Mouse (Mus musculus): ENCODE results near the gene Gsdma2.
A peak's percentile ranks its signal among the peaks of the same experiment; 100 is the strongest.
"Not testable (repeated sequence)": the region's sequence is repeated elsewhere in the genome, so short reads cannot be mapped to it uniquely, and the experiment has no call there.

Gene Gsdma2

GRCm38 (mm10) chr11:98646459-98646858 is at the start of gene Gsdma2:
TSS of gene Gsdma2 (plus strand) at chr11:98646759.
- no peak for DNase-seq (ENCODE audit: low spot score in 2 of 2)

- DNase-seq (ENCODE audit: low spot score in 2 of 2), result peak; percentile 55 to 79
Measured at GRCm38 (mm10) chr11:98597363-98597762, 49.2 kb upstream of the Gsdma2 start.

- DNase-seq (ENCODE audit: low spot score in 2 of 2), result no peak
Measured at GRCm38 (mm10) chr11:98597991-98598390, 48.6 kb upstream of the Gsdma2 start, which contains the start of gene Lrrc3c. TSS of gene Lrrc3c (plus strand) at chr11:98598291.

- DNase-seq (ENCODE audit: low spot score in 2 of 2), result no peak
Measured at GRCm38 (mm10) chr11:98598851-98599290, 47.7 kb upstream of the Gsdma2 start.

- no peak for DNase-seq (ENCODE audit: low spot score in 2 of 2)
Measured at GRCm38 (mm10) chr11:98599291-98599690, 47.3 kb upstream of the Gsdma2 start.

DNA sequence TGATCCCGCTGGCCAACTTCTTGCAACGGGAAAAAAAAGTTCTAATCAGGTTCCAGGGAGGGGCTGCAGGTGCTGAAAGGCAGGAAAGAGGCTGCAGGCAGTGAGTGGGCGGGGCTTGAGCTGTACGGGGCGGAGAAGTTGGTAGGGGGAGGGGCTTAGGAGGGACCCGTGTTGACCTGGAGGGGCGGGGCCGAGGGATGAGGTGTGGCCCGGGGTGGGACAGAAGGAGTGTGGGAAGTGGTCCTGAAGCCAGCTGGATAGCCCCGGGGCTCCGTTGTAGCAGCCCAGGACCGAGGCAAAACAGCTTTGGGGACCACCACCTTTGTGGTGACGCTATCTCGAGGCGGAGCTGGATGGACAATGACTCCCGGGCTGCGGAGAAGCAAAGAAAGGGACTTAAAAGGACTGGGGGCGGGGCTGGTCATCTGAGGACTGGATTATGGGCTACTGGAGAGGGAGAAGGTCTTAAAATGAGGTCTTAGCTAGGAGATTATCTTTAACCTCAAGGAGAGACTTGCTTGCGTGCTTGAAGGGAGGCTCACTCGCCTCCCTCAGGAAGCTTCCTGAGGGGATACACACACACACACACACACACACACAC is 44.4 kb upstream of the Gsdma2 start:
- DNase-seq (ENCODE audit: low spot score in 2 of 2), result no peak

DNA sequence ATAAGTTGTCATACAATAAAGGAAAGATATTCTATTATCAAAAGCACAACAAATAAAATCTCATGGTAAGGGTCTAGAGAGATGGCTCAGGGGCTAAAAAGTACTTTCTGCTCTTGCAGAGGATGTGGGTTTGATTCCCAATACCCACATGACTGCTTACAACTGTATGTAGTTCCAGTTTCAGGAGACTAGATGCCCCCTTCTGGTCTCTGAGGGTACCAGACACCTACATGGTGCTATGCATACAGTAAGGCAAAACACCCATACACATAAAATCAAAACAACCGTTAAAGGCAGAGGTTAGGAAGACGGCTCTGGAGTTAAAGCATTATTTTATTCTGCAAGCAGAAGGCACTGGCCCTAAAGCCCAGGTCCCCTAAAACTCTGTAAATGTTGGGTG is 42.6 kb upstream of the Gsdma2 start:
- DNase-seq (ENCODE audit: low spot score in 2 of 2), result no peak

GRCm38 (mm10) chr11:98604911-98605310 is 41.6 kb upstream of the Gsdma2 start:
- DNase-seq (ENCODE audit: low spot score in 2 of 2), result not testable (repeated sequence)

- no peak for DNase-seq (ENCODE audit: low spot score in 2 of 2)
Measured at GRCm38 (mm10) chr11:98606763-98607162, 39.8 kb upstream of the Gsdma2 start.

- DNase-seq (ENCODE audit: low spot score in 2 of 2), result no peak
Measured at GRCm38 (mm10) chr11:98620791-98621190, 25.8 kb upstream of the Gsdma2 start.

GRCm38 (mm10) chr11:98623981-98624380 is 22.6 kb upstream of the Gsdma2 start:
- not testable (repeated sequence) for DNase-seq (ENCODE audit: low spot score in 2 of 2)

- DNase-seq (ENCODE audit: low spot score in 2 of 2), result not testable (repeated sequence)
Measured at GRCm38 (mm10) chr11:98624381-98624780, 22.2 kb upstream of the Gsdma2 start.

DNA sequence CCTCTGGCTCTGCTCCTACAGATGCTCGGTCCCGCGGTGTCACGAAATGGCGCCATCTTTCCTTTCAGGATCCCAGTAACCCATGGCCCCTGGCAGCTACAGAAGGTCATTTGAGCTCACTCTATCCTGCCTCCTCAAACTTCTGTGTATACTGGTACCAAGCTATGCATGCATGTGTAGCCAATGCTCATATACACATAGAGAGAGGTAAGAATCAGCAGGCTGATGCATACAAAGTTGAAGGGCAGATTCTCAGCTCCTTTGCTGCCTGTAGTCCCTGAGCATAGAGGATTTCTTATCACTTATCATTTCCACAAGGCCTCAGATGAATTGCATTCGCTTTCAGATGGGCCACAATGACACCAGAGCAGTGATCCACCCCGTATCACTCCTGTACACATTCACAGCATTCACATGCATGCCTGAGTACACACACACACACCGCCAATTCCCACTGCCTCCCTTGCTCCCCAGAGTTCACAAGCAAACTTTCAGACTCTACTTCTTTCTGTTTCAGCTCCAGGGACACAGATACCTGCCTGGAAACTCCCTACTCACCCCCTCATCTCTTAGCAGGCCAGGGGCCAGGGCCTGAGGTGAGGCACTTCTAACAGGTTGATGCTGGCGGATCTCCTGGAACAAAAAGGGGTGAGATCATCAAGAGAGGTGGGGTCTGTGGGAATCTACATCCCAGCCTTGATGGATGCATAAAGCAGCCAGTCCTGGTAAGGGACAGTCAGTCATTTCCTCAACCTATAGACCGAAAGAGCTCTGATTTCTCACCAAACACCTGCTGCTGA is 20.7 kb upstream of the Gsdma2 start, which contains the start of the genes Gm12355 and Gsdma3:
Gm12355 (minus strand) TSS at position 51 of the 800 bp plus-strand sequence.
Gsdma3 (plus strand) TSS at position 750 of the 800 bp plus-strand sequence.
- no peak for DNase-seq (ENCODE audit: low spot score in 2 of 2)

DNA sequence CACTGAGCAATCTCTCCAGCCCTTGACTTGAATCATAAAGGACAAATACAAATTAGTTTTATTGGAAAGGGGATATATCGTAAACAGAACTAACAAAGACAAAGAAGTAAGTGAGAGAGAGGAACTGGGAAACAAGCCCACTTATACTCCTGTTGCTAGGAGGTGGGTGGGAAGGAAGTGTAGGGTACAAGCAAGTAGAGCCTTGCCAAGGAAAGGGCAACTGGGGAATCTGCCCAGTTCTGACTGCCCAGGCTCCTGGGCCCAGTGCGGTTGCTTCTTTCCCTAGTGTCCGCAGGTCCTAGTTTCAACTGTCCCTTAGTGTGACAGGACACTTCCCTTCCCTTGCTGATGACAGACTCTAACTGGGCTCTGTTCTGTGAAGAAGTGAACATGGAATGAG is 17.9 kb upstream of the Gsdma2 start:
- DNase-seq (ENCODE audit: low spot score in 2 of 2), result no peak

GRCm38 (mm10) chr11:98630646-98631045 is 15.9 kb upstream of the Gsdma2 start:
- DNase-seq (ENCODE audit: low spot score in 2 of 2), result no peak

- DNase-seq (ENCODE audit: low spot score in 2 of 2), result peak in 1 of 2 experiments; percentile 12
Measured at GRCm38 (mm10) chr11:98635312-98635970, 11.1 kb upstream of the Gsdma2 start.

DNA sequence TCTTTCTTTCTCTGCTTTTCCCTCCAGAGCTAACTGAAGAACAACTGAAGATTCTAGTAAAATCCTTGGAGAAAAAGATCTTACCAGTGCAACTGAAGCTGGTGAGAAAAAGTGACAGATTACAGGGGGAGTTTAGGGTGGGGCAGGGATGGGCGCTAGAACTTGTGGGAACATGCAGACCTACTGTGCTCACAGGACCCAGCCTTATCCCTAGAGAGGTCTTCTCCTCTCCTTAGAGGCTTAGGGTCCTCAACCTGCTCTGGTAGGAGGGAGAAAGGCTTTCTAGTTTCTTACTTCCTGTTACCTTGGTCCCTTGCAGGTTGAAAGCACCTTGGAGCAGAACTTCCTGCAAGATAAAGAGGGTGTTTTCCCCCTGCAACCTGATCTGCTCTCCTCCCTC is 9.1 kb upstream of the Gsdma2 start:
- DNase-seq (ENCODE audit: low spot score in 2 of 2), result no peak

DNA sequence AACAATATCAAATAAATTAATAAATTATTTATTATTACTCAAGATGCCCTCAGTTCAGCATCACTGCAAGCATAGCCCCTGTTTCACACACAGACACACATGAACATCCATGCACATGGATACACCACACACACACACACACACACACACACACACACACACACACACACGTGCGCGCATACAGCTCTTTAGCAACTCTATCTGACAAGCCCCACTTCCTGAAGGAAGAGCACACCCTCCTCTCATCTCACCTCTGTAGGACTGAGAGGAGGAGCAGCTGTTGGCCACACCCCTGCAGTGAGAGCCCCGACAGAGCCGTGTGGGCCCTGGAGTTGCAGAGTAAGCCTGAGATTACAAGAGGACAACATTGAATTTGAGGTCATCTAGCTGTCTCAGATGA is 6.5 kb upstream of the Gsdma2 start:
- no peak for DNase-seq (ENCODE audit: low spot score in 2 of 2)

DNA sequence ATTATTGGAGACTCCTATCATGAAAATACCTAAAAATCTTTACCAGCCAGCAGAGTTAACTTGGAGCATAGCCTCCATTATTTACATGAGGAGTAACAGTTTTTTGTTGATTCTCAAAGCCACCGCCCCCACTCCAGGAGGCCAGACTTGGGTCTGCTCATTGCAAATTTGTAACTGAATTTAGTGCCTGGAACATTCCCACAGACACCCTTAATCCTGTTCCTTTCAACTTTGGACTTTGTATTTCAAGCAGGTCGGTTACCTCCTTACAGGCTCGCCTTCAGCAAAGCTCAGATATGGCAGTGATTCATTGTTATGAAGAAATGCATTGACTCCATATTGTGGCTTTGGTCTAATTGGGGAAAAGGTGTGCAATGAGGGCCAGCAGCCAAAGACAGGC is 1.8 kb upstream of the Gsdma2 start:
- no peak for DNase-seq (ENCODE audit: low spot score in 2 of 2)

- DNase-seq (ENCODE audit: low spot score in 2 of 2), result no peak
Measured at GRCm38 (mm10) chr11:98645946-98646345, 613 bp upstream of the Gsdma2 start.

GRCm38 (mm10) chr11:98655076-98655475 is 8.5 kb downstream of the Gsdma2 start:
- peak in 1 of 2 experiments; percentile 59 for DNase-seq (ENCODE audit: low spot score in 2 of 2)

- DNase-seq (ENCODE audit: low spot score in 2 of 2), result peak in 1 of 2 experiments; percentile 28
Measured at GRCm38 (mm10) chr11:98660517-98660916, 14.0 kb downstream of the Gsdma2 start.
